Mouse (Mus musculus) embryonic facial prominence, embryonic 14.5 days (tissue): ENCODE results near the gene Clic3. TPM values are rescaled to one million over a fixed set of nuclear protein-coding genes. Genes with fewer than 3 reads are reported as not detected.
A peak's percentile ranks its signal among the peaks of the same experiment; 100 is the strongest.

ENCODE experiments used
- ATAC-seq: fragments of 200-750 bp; cut with Nextera tagmentation; 2 replicates; pipeline ENCODE4 v1.8.0; 2017; ENCODE audit warnings: low read depth, moderate number of reproducible peaks, moderate TSS enrichment
- DNase-seq: peaks from one replicate; pipeline ENCODE4 v3.0.0-alpha.2; 2015; ENCODE audit warnings: low spot score
- H3K27ac ChIP-seq: fragments of 300-500 bp; sonication (generic); replicated peaks from 2 replicates; pipeline ENCODE4 v1.5.1; 2014; ENCODE audit warnings: low read depth, mild to moderate bottlenecking, low read length, moderate library complexity
- H3K27me3 ChIP-seq: fragments of 300-500 bp; sonication (generic); replicated peaks from 2 replicates; pipeline ENCODE4 v1.6.1; 2014; ENCODE audit warnings: low read length; ENCODE audit not compliant: control insufficient read depth, insufficient read depth
- H3K36me3 ChIP-seq: fragments of 300-500 bp; sonication (generic); 2 replicates; pipeline ENCODE4 v1.6.1; 2014; ENCODE audit warnings: low read length, mixed read lengths; ENCODE audit not compliant: control insufficient read depth, insufficient read depth
- H3K4me1 ChIP-seq: fragments of 300-500 bp; sonication (generic); 2 replicates; pipeline ENCODE4 v1.6.1; 2014; ENCODE audit warnings: antibody characterized with exemption, low read length; ENCODE audit not compliant: control insufficient read depth, insufficient read depth
- H3K4me2 ChIP-seq: fragments of 300-500 bp; sonication (generic); 2 replicates; pipeline ENCODE4 v1.6.1; 2014; ENCODE audit warnings: low read depth, mild to moderate bottlenecking, low read length, moderate library complexity, mixed read lengths
- H3K4me3 ChIP-seq: fragments of 300-500 bp; sonication (generic); 2 replicates; pipeline ENCODE4 v1.5.1; 2014; ENCODE audit warnings: low read depth, mild to moderate bottlenecking, low read length
- H3K9ac ChIP-seq: fragments of 300-500 bp; sonication (generic); 2 replicates; pipeline ENCODE4 v1.6.1; 2014; ENCODE audit warnings: low read depth, mild to moderate bottlenecking, low read length, moderate library complexity, mixed read lengths
- H3K9me3 ChIP-seq: fragments of 300-500 bp; sonication (generic); 2 replicates; pipeline ENCODE4 v1.6.1; 2016; ENCODE audit warnings: low read length; ENCODE audit not compliant: control insufficient read depth
- WGBS: fragments of 180-500 bp; shearing (Covaris S2); extraction: QIAGEN DNeasy Blood & Tissue Kit; methylation state at CpG from one replicate; pipeline ENCODE4 v1.1.7; 2014; 5-methylcytosine and 5-hydroxymethylcytosine counted together
- polyA plus RNA-seq: library from polyadenylated mRNA; unstranded; fragments of >200 nt; fragmentation: Nextera tagmentation; extraction: Ambion mirVana; gene quantifications from 2 replicates; pipeline ENCODE4 v1.2.1, GENCODE M21; 2014

Gene Clic3
- polyA plus RNA-seq, 1 experiment from 2014 or later: 22.7 TPM

- no peaks in the 10 kb centered on the region for H3K9me3 ChIP-seq
- no peak for ATAC-seq
- H3K27me3 ChIP-seq: no peaks in the 10 kb centered on the region
- no peak overlapping the region for H3K27ac ChIP-seq
- no peaks in the 10 kb centered on the region for H3K4me1 ChIP-seq
- H3K36me3 ChIP-seq: no peaks in the 10 kb centered on the region
- WGBS: 65% methylated on average over 11 of the region's 11 CpGs
- no peak overlapping the region for H3K4me3 ChIP-seq
- H3K9ac ChIP-seq: no peak overlapping the region
- no peak overlapping the region for H3K4me2 ChIP-seq
- DNase-seq: no peak
Measured at GRCm38 (mm10) chr2:25484901-25485647, 28.4 kb downstream of the Clic3 start.

- no peak overlapping the region for H3K9ac ChIP-seq
- 88% methylated on average over 6 of the region's 6 CpGs for WGBS
- ATAC-seq (no peak), DNase-seq (no peak)
- H3K4me1 ChIP-seq: no peaks in the 10 kb centered on the region
- H3K36me3 ChIP-seq: no peaks in the 10 kb centered on the region
- no peak overlapping the region for H3K4me3 ChIP-seq
- no peaks in the 10 kb centered on the region for H3K27me3 ChIP-seq
- H3K9me3 ChIP-seq: no peaks in the 10 kb centered on the region
- no peak overlapping the region for H3K27ac ChIP-seq
- no peak overlapping the region for H3K4me2 ChIP-seq
Measured at GRCm38 (mm10) chr2:25487965-25488670, 31.5 kb downstream of the Clic3 start.

GRCm38 (mm10) chr2:25488671-25489068, 32.0 kb downstream of the Clic3 start:
- Histone ChIP-seq H3K4me3 (no peak overlapping the region), H3K27me3 (no peaks in the 10 kb centered on the region), H3K4me2 (no peak overlapping the region), H3K27ac (no peak overlapping the region), H3K4me1 (no peaks in the 10 kb centered on the region), H3K9ac (no peak overlapping the region), H3K36me3 (no peaks in the 10 kb centered on the region), H3K9me3 (no peaks in the 10 kb centered on the region)
- DNase-seq (no peak), ATAC-seq (no peak)
- WGBS: 73% methylated on average over 7 of the region's 7 CpGs

- 81% methylated on average over 5 of the region's 5 CpGs for WGBS
- H3K4me3 ChIP-seq: no peak overlapping the region
- H3K27me3 ChIP-seq: no peaks in the 10 kb centered on the region
- H3K36me3 ChIP-seq: no peaks in the 10 kb centered on the region
- no peaks in the 10 kb centered on the region for H3K4me1 ChIP-seq
- ATAC-seq (no peak), DNase-seq (no peak)
- H3K4me2 ChIP-seq: no peak overlapping the region
- no peaks in the 10 kb centered on the region for H3K9me3 ChIP-seq
- H3K9ac ChIP-seq: no peak overlapping the region
- no peak overlapping the region for H3K27ac ChIP-seq
Measured at GRCm38 (mm10) chr2:25492988-25493387, 36.4 kb downstream of the Clic3 start.

GRCm38 (mm10) chr2:25493476-25493961, 36.9 kb downstream of the Clic3 start, which contains the start of gene Lcn12:
Gene Lcn12, minus strand, starts transcription at chr2:25493911.
- H3K4me2 ChIP-seq: no peak within 1 kb of the TSS
- H3K27me3 ChIP-seq: no peaks in the 10 kb centered on the region
- no peak within 1 kb of the TSS for H3K9ac ChIP-seq
- no peak within 1 kb of the TSS for H3K27ac ChIP-seq
- H3K4me3 ChIP-seq: no peak within 1 kb of the TSS
- 91% methylated on average over 5 of the region's 5 CpGs for WGBS
- H3K9me3 ChIP-seq: no peaks in the 10 kb centered on the region
- DNase-seq (no peak), ATAC-seq (no peak)
- no peaks in the 10 kb centered on the region for H3K4me1 ChIP-seq
- no peaks in the 10 kb centered on the region for H3K36me3 ChIP-seq

- peak; percentile 20 for DNase-seq
- WGBS: 37% methylated on average over 4 of the region's 4 CpGs
Measured at GRCm38 (mm10) chr2:25496462-25496861, 39.8 kb downstream of the Clic3 start.

GRCm38 (mm10) chr2:25497846-25498575, 41.4 kb downstream of the Clic3 start:
- WGBS: 44% methylated on average over 6 of the region's 6 CpGs
- Histone ChIP-seq H3K27me3 (no peaks in the 10 kb centered on the region), H3K36me3 (peaks cover 3% of the 10 kb centered on the region; the same call in 1 of the 2 replicates), H3K4me1 (peaks cover 9% of the 10 kb centered on the region), H3K9me3 (no peaks in the 10 kb centered on the region), H3K9ac (no peak overlapping the region), H3K27ac (no peak overlapping the region; the same call in 1 of the 2 replicates), H3K4me2 (no peak overlapping the region), H3K4me3 (no peak overlapping the region)
- DNase-seq (peak; percentile 18), ATAC-seq (no peak)

More at GRCm38 (mm10) chr2:25496462-25496861, 39.8 kb downstream of the Clic3 start:
- no peak overlapping the region for H3K9ac ChIP-seq
- no peak for ATAC-seq
- no peaks in the 10 kb centered on the region for H3K27me3 ChIP-seq
- H3K4me3 ChIP-seq: no peak overlapping the region
- H3K4me1 ChIP-seq: peaks cover 2% of the 10 kb centered on the region
- no peak overlapping the region for H3K27ac ChIP-seq
- H3K9me3 ChIP-seq: no peaks in the 10 kb centered on the region
- H3K4me2 ChIP-seq: no peak overlapping the region
- H3K36me3 ChIP-seq: no peaks in the 10 kb centered on the region

- Histone ChIP-seq H3K4me2 (no peak overlapping the region), H3K9me3 (no peaks in the 10 kb centered on the region), H3K36me3 (peaks cover 11% of the 10 kb centered on the region; the same call in 1 of the 2 replicates), H3K4me1 (peaks cover 9% of the 10 kb centered on the region), H3K27me3 (no peaks in the 10 kb centered on the region), H3K4me3 (no peak overlapping the region), H3K9ac (no peak overlapping the region), H3K27ac (no peak overlapping the region)
- WGBS: 63% methylated on average over 13 of the region's 15 CpGs
- DNase-seq (no peak), ATAC-seq (no peak)
Measured at GRCm38 (mm10) chr2:25498622-25499478, 42.2 kb downstream of the Clic3 start.
